Mouse (Mus musculus): ENCODE results near the gene Gbx1. TPM values are rescaled to one million over a fixed set of nuclear protein-coding genes. Genes with fewer than 3 reads are reported as not detected.

The Gbx1 gene
- polyA plus RNA-seq, 1 experiment from 2014 or later, result 13.7 TPM

DNA sequence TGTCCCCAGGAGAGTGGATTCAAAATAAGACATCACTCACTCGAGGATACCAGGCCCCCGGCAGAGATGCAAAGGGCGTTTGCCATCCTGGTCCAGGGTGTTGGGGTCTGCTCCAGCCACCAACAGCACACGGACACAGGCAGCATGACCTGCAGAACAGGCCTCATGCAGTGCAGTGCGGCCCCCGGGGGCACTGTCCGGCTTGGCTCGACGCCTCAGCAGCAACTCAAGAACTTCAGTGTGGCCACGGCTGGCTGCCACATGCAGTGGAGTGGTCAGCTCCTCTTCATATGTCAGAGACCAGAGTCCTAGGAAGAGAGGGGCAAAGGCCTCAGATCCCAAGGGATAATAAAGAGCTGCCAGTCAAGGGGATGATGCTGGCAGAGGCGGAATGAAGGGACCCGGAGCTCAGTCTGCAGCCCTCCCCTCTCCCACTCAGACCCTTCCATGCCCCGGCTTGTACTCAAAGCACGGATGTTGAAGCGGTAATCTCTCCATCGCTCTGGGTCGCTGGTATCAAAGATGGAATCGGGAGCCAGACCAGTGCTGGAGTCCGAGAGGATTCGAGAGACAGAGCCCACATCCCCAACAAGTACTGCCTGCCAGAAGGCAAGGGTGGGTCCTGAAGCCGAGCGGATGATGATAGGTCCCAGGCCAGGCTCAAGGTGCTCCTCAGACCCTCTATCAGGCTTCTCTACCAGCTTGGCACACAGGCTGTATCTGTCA lies 12.7 kb upstream of the Gbx1 start:
- no peak overlapping the region for H3K4me2 ChIP-seq
- H3K9ac ChIP-seq (replicated peaks), result no peak overlapping the region
- H3K27ac ChIP-seq (replicated peaks), result no peak overlapping the region
- ATAC-seq (ENCODE audit: low FRiP score), result no peak
- H3K9me3 ChIP-seq (replicated peaks), result no peaks in the 10 kb centered on the region
- peaks cover 22% of the 10 kb centered on the region; the same call in 1 of the 2 replicates for H3K4me1 ChIP-seq
- no peak overlapping the region for H3K4me3 ChIP-seq (replicated peaks)
- no peaks in the 10 kb centered on the region for H3K36me3 ChIP-seq
- H3K27me3 ChIP-seq (replicated peaks), result no peaks in the 10 kb centered on the region; the same call in 1 of the 2 replicates
- 85% methylated on average over 22 of the region's 22 CpGs for WGBS

DNA sequence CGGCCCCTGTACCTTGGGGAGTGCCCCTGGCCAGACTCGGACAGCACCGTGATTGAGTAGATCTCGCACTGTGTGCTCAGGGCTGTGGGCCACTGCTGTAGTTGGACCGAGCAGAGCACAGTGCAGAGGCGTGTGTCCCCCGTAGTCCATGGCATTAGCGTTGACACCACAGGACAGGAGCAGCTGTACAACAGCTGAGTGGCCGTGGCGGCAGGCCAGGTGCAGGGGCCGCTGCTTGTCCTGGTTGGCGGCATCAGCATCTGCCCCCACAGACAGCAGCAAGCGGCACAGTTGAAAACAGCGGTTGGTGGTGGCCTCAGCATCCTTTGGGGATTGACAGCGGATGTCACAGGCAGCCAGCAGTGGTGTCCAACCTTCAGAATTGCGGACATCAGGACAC lies 10.6 kb upstream of the Gbx1 start:
- H3K4me1 ChIP-seq, result peaks cover 22% of the 10 kb centered on the region; the same call in 1 of the 2 replicates
- no peaks in the 10 kb centered on the region for H3K9me3 ChIP-seq (replicated peaks)
- 64% methylated on average over 16 of the region's 16 CpGs for WGBS
- H3K4me2 ChIP-seq, result no peak overlapping the region
- ATAC-seq (ENCODE audit: low FRiP score), result no peak
- no peak overlapping the region for H3K9ac ChIP-seq (replicated peaks)
- no peak overlapping the region for H3K27ac ChIP-seq (replicated peaks)
- peaks cover 12% of the 10 kb centered on the region; the same call in 1 of the 2 replicates for H3K27me3 ChIP-seq (replicated peaks)
- H3K36me3 ChIP-seq, result no peaks in the 10 kb centered on the region
- no peak overlapping the region for H3K4me3 ChIP-seq (replicated peaks)

DNA sequence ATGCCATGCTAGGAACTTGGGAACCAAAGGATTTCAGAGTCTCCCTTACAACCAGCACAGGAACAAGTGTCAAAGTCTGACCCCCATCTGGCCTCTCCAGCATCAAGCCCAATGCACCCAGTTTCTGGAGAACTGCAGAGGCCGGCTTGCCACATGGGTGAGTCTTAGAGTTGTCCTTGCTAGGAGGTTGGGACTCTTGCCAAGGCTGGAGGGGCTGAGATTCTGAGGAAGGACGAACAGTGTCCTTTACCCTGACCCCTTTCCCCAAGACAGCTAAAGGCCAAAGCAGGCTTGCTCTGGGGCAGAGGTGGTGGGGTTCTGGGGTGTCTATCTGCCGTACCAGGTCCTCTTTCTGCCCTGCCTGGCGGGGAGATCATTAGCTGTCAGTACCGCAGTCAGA lies 9.5 kb upstream of the Gbx1 start:
- Histone ChIP-seq H3K9ac (replicated peaks) (no peak overlapping the region), H3K4me2 (no peak overlapping the region), H3K36me3 (no peaks in the 10 kb centered on the region), H3K4me3 (replicated peaks) (no peak overlapping the region), H3K9me3 (replicated peaks) (no peaks in the 10 kb centered on the region), H3K27me3 (replicated peaks) (peaks cover 12% of the 10 kb centered on the region; the same call in 1 of the 2 replicates), H3K27ac (replicated peaks) (no peak overlapping the region), H3K4me1 (peaks cover 22% of the 10 kb centered on the region; the same call in 1 of the 2 replicates)
- ATAC-seq (ENCODE audit: low FRiP score), result no peak
- 53% methylated on average over 5 of the region's 5 CpGs for WGBS

DNA sequence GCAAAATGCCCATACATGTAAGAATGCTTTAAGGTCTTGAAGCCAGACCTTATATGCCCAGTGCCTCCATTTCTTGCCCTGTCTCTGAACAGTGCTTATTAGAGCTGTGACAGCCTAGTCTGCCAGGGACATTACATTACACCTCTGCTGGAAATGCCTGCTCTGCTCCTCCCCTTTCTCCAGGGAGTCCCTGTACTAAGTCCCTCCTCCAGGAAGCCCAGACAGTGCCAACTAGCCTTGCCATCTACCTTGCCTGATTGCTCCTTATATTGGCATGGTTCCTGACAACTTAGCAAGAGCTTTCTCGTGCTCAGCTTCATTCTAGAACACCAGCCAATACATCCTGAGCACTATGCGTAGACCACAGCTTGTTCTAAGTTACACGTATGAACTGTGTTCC lies 8.7 kb upstream of the Gbx1 start:
- Histone ChIP-seq H3K4me3 (replicated peaks) (no peak overlapping the region), H3K4me1 (peaks cover 15% of the 10 kb centered on the region; the same call in 1 of the 2 replicates), H3K27me3 (replicated peaks) (peaks cover 18% of the 10 kb centered on the region), H3K4me2 (no peak overlapping the region), H3K36me3 (no peaks in the 10 kb centered on the region), H3K27ac (replicated peaks) (no peak overlapping the region), H3K9me3 (replicated peaks) (no peaks in the 10 kb centered on the region), H3K9ac (replicated peaks) (no peak overlapping the region)
- WGBS, result 87% methylated on average over 3 of the region's 3 CpGs
- no peak for ATAC-seq (ENCODE audit: low FRiP score)

DNA sequence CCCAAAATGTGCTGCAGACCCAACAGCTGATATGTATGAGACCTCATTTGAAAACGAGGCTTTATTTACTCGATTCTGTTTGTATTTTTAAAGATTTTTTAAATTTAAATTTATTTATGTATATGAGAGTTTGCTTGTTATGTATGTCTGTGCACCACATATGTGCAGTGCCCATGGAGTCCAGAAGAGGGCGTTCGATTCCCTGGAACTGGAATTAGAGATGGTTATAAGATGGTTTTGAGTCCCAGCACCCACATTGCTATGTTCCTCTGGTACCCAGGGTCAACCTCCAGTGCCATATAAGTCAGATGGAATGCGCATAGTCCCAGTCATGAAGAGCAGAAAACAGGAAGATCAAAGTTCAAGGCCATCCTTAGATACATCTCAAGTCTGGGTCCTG lies 7.3 kb upstream of the Gbx1 start:
- Histone ChIP-seq H3K4me2 (no peak overlapping the region), H3K27ac (replicated peaks) (no peak overlapping the region), H3K4me1 (peaks cover 23% of the 10 kb centered on the region), H3K36me3 (no peaks in the 10 kb centered on the region), H3K4me3 (replicated peaks) (no peak overlapping the region), H3K9ac (replicated peaks) (no peak overlapping the region), H3K27me3 (replicated peaks) (peaks cover 24% of the 10 kb centered on the region; the same call in 1 of the 2 replicates), H3K9me3 (replicated peaks) (no peaks in the 10 kb centered on the region)
- 55% methylated on average over 5 of the region's 5 CpGs for WGBS
- no peak for ATAC-seq (ENCODE audit: low FRiP score)

DNA sequence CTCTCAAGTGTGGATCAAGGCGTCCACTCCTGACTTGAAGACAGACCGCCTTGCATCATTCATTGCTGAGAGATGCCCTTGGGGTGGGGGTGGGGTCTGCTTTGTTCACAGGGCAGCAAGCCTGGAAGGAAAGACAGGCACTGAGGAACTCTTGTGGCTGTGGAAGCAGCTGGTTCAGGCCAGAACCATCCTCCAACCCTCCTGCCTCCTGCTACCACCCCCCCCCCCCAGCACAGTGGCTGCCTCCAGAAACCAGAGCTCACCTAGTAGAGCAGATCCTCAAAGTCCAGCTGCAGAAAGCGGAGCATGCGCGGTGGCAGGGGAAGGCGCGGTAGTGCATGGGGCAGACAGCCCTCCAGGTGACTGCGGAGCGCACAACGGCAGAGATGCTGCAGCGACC lies 6.4 kb upstream of the Gbx1 start:
- no peak overlapping the region for H3K27ac ChIP-seq (replicated peaks)
- ATAC-seq (ENCODE audit: low FRiP score), result no peak
- peaks cover 23% of the 10 kb centered on the region for H3K4me1 ChIP-seq
- H3K36me3 ChIP-seq, result no peaks in the 10 kb centered on the region
- H3K9ac ChIP-seq (replicated peaks), result no peak overlapping the region
- H3K27me3 ChIP-seq (replicated peaks), result peaks cover 33% of the 10 kb centered on the region
- H3K4me3 ChIP-seq (replicated peaks), result no peak overlapping the region
- WGBS, result 49% methylated on average over 11 of the region's 11 CpGs
- H3K9me3 ChIP-seq (replicated peaks), result no peaks in the 10 kb centered on the region
- no peak overlapping the region for H3K4me2 ChIP-seq

DNA sequence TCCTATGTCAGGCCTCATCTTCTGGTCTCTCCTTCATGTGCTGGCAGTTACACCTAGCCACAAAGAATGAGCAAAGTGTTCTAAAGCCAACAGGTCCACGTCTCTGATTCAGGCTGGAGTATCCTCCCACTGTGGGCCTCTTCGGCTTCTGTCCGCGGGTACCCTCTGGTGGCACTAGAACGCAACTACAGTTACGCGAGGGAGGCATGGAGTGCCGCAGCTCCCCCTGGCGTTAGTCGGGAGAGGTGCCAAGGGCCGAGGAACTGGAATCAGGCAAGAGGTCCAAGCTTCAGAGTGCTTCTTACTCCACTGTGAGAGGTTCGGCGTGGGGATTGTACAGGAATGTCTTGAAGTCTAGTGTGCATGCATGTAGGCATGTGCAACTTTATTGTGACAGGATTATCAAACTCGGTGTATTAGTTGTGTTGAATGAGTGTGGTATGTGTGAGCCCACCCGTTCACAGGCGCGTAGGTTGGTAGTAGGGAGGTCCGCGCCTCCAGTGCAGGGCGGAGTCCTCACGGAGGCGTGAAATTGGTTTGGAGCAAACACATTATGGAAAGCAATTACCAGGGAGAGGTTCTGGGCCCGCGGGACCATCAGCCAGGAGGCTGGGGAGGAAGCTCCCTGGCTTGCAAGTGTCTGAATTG lies 3.2 kb upstream of the Gbx1 start:
- Histone ChIP-seq H3K27ac (replicated peaks) (no peak overlapping the region), H3K9ac (replicated peaks) (no peak overlapping the region), H3K4me3 (replicated peaks) (no peak overlapping the region), H3K36me3 (no peaks in the 10 kb centered on the region), H3K4me2 (no peak overlapping the region; the same call in 1 of the 2 replicates), H3K4me1 (peaks cover 39% of the 10 kb centered on the region), H3K27me3 (replicated peaks) (peaks cover 57% of the 10 kb centered on the region), H3K9me3 (replicated peaks) (no peaks in the 10 kb centered on the region)
- peak; percentile 49 for ATAC-seq (ENCODE audit: low FRiP score)
- 10% methylated on average over 24 of the region's 24 CpGs for WGBS

DNA sequence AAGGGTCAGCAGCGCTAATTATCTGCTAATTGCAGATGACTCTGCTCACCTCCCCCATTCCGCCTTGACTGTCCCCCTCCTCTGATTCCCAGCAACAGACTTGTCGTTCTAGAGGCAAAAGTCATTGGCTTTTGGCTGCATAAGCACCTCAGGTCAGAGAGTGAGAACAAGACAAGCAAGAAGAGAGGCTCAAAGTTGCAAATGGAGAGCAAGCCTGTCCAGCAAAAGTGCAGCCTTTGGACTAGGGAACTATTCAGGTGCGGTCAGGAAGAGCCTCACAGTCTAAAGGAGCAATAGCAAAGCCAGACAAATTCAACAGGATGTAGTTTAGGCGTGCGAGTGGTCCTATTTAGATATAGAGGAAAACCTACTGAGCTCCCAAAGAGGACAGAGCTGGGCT lies 778 bp upstream of the Gbx1 start:
- Histone ChIP-seq H3K9me3 (replicated peaks) (no peaks in the 10 kb centered on the region), H3K27me3 (replicated peaks) (peaks cover 64% of the 10 kb centered on the region), H3K36me3 (no peaks in the 10 kb centered on the region), H3K4me1 (peaks cover 40% of the 10 kb centered on the region), H3K9ac (replicated peaks) (no peak overlapping the region), H3K4me2 (peak overlapping the region; percentile 96), H3K27ac (replicated peaks) (no peak overlapping the region), H3K4me3 (replicated peaks) (no peak overlapping the region)
- 19% methylated on average over 6 of the region's 6 CpGs for WGBS
- ATAC-seq (ENCODE audit: low FRiP score), result no peak

DNA sequence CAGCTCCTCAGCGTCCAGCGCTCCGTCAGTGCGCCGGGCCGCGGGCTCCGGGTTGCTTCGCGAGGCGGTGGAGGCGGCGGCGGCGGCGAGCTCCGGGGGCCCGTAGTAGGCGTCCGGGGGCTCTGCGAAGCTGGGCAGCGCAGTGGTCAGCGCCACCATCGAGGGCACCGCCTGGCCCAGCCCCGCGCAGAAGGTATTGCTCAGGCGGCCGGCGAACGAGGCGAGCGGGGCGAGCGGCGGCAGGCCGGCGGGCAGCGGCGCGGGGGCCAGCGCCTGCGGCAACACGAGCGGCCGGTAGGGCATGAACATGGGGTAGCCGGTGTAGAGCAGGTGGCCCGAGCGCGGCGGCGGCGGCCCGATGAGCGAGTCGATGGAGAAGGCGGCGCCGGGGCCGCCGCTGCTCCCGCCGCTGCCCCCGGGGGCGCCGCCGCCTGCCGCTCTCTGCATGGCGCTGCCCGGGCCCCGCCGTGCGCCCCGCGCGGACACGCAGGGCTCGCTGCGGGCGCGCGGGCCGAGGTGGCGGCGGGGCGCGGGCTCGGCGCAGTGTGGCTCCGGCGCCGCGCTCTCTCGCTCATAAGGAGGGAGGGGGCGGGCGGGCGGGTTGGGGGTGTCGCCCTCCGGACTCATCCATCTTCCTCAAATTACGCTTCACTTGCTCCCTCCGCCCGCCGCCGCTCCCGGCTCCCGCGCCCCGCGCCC lies 663 bp downstream of the Gbx1 start:
- Histone ChIP-seq H3K4me1 (peaks cover 40% of the 10 kb centered on the region), H3K36me3 (no peaks in the 10 kb centered on the region), H3K4me3 (replicated peaks) (peak overlapping the region; percentile 53), H3K9me3 (replicated peaks) (no peaks in the 10 kb centered on the region), H3K4me2 (peak overlapping the region; percentile 96), H3K27me3 (replicated peaks) (peaks cover 68% of the 10 kb centered on the region), H3K27ac (replicated peaks) (peak overlapping the region; percentile 51), H3K9ac (replicated peaks) (peak overlapping the region; percentile 64)
- 0% methylated on average over 73 of the region's 109 CpGs for WGBS
- peak; percentile 48 for ATAC-seq (ENCODE audit: low FRiP score)

DNA sequence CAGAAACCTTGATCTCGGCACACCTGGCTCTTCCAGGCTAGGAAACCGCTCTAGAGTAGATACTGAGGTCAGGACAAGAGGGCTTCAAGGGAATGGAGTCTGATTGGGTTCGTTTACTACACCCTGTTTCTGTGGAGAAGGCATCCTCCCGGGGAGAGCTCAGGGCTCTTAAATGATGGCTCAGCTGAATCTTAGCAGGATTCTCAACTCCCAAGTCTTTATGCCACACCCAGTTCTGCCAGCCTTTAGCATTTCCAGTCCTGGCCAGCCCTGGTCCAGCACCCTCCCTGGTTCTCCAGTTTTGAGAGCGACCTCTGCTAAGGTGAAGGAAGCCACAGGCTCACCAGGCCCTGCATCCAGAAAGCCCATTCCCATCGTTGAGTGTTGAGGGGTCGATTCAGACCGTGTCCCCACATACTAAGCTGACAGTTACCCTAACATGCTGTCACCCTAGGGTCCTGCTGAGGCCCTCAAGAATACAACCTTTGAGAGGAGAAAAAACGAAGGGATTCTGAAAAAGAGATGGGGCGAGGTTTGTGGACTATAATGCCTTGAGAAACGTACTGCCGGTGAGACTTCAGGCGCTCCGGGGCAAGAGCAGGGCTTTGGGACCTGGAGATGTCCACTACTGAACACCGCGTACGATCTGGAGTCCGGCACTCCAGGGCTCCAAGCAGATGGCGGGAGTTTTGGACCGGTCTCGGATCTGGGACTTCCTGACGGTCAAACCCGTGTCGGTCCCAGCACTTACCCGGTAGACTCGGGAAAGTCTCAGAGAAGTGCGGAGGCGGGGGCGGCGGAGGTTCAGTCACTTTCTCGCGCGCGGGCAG lies 1.4 kb downstream of the Gbx1 start:
- H3K27me3 ChIP-seq (replicated peaks), result peaks cover 62% of the 10 kb centered on the region
- no peaks in the 10 kb centered on the region for H3K36me3 ChIP-seq
- 3% methylated on average over 34 of the region's 34 CpGs for WGBS
- peak overlapping the region; percentile 51 for H3K27ac ChIP-seq (replicated peaks)
- peaks cover 38% of the 10 kb centered on the region for H3K4me1 ChIP-seq
- H3K4me3 ChIP-seq (replicated peaks), result peak overlapping the region; percentile 53
- no peak for ATAC-seq (ENCODE audit: low FRiP score)
- H3K9me3 ChIP-seq (replicated peaks), result no peaks in the 10 kb centered on the region
- peak overlapping the region; percentile 64 for H3K9ac ChIP-seq (replicated peaks)
- H3K4me2 ChIP-seq, result peak overlapping the region; percentile 96

DNA sequence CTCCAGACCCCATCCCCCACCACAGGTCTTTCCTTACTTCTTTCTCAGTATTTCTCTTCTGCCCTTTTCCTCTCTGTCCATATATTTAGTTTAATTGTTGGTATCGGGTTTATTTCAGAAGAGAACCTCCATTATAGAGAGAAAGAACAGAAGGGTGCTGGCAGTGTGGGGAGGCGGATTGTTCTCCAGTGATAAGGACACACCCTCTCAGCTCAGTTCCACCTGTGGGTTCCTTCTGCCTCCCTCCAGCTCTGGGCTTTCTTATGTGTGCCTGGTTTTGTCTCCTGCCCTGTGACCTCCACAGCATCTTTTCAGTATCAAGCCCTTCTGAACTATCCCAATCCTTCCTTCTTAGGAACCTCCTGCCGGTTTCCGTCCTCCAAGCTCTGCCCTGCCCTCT lies 2.5 kb downstream of the Gbx1 start:
- Histone ChIP-seq H3K4me1 (peaks cover 29% of the 10 kb centered on the region), H3K4me3 (replicated peaks) (peak overlapping the region; percentile 53), H3K36me3 (no peaks in the 10 kb centered on the region), H3K27me3 (replicated peaks) (peaks cover 58% of the 10 kb centered on the region), H3K9me3 (replicated peaks) (no peaks in the 10 kb centered on the region), H3K4me2 (peak overlapping the region; percentile 96), H3K9ac (replicated peaks) (no peak overlapping the region), H3K27ac (replicated peaks) (no peak overlapping the region)
- WGBS, result 22% methylated on average over 4 of the region's 4 CpGs
- no peak for ATAC-seq (ENCODE audit: low FRiP score)
